Mouse (Mus musculus) spleen, adult 2 months (tissue): ENCODE data around the gene Hist1h1t. TPM values are rescaled to one million over a fixed set of nuclear protein-coding genes. Genes with fewer than 3 reads are reported as not detected.
"Not testable (repeated sequence)": the region's sequence is repeated elsewhere in the genome, so short reads cannot be mapped to it uniquely, and the experiment has no call there.

Experiments used
- DNase-seq, 2 experiments: peaks; one replicate each; pipeline versions ENCODE4 v3.0.0 to v3.0.0-alpha.2; 2012 to 2021; ENCODE audit warnings: low spot score in 2 of 2, low read depth in 1 of 2
- H3K27ac ChIP-seq: fragments of 200-500 bp; 2 replicates; pipeline ENCODE4 v1.5.1; 2012; ENCODE audit warnings: low read length, inconsistent platforms; ENCODE audit not compliant: insufficient read depth
- H3K27me3 ChIP-seq: fragments of 200-500 bp; 2 replicates; pipeline ENCODE4 v1.6.1; 2012; ENCODE audit warnings: mild to moderate bottlenecking, moderate library complexity, low read length, inconsistent platforms; ENCODE audit not compliant: control insufficient read depth, insufficient read depth
- H3K36me3 ChIP-seq: fragments of 200-500 bp; 2 replicates; pipeline ENCODE4 v1.6.1; 2012; ENCODE audit warnings: mild to moderate bottlenecking, low read length, inconsistent platforms; ENCODE audit not compliant: control insufficient read depth, insufficient read depth
- H3K4me1 ChIP-seq: fragments of 200-500 bp; 2 replicates; pipeline ENCODE4 v1.6.1; 2011; ENCODE audit warnings: inconsistent platforms; ENCODE audit not compliant: control insufficient read depth, insufficient read depth, insufficient read length
- H3K4me3 ChIP-seq: fragments of 200-500 bp; 2 replicates; pipeline ENCODE4 v1.5.1; 2011; ENCODE audit warnings: mild to moderate bottlenecking, inconsistent platforms; ENCODE audit not compliant: insufficient read depth, insufficient read length; ENCODE audit errors: extremely low read depth
- CTCF ChIP-seq: fragments of 200-500 bp; IDR thresholded peaks from 2 replicates; pipeline ENCODE4 v1.5.1; 2011; ENCODE audit warnings: mild to moderate bottlenecking, inconsistent platforms; ENCODE audit not compliant: insufficient read depth, insufficient read length, insufficient replicate concordance; ENCODE audit errors: extremely low read depth
- POLR2A ChIP-seq: fragments of 200-500 bp; IDR thresholded peaks from 2 replicates; pipeline ENCODE4 v1.6.1; 2011; ENCODE audit warnings: low read depth, low read length, inconsistent platforms
- WGBS: fragments of 180-500 bp; shearing (Covaris S2); methylation state at CpG from one replicate; pipeline ENCODE4 v1.1.7; 2018; 5-methylcytosine and 5-hydroxymethylcytosine counted together
- polyA plus RNA-seq: library from polyadenylated mRNA; depleted of rRNA; stranded (reverse); fragments of >200 nt; gene quantifications from 2 replicates; pipeline ENCODE4 v1.2.3, GENCODE M21; 2012

Gene Hist1h1t
- polyA plus RNA-seq, 1 experiment: not detected

GRCm38 (mm10) chr13:23683755-23684281 lies 11.8 kb upstream of the Hist1h1t start, which contains the start of the genes Hist1h2ac and Hist1h2bc:
TSS of gene Hist1h2ac (minus strand) at chr13:23683948.
TSS of gene Hist1h2bc (plus strand) at chr13:23684199.
- Histone ChIP-seq H3K27me3 (no peaks in the 10 kb centered on the region), H3K36me3 (no peaks in the 10 kb centered on the region), H3K27ac (peak within 1 kb of the TSS; percentile 99), H3K4me3 (peak within 1 kb of the TSS; percentile 68), H3K4me1 (peaks cover 4% of the 10 kb centered on the region)
- DNase-seq: peak; percentile 65 to 98
- TF ChIP-seq POLR2A (peak; percentile 48; the same call in 1 of the 2 replicates), CTCF (no peak)
- WGBS: under 1% methylated on average over 32 of the region's 32 CpGs

- Histone ChIP-seq H3K27ac (peak overlapping the region; percentile 96), H3K4me3 (peak overlapping the region; percentile 54)
- DNase-seq: peak; percentile 39 to 84
- H3K27me3 ChIP-seq, H3K4me1 ChIP-seq, H3K36me3 ChIP-seq: not testable (repeated sequence)
- WGBS: under 1% methylated on average over 18 of the region's 37 CpGs
Observed at GRCm38 (mm10) chr13:23684295-23684945, 11.2 kb upstream of the Hist1h1t start.

- peak in 1 of 2 experiments; percentile 49 for DNase-seq
- H3K4me1 ChIP-seq: peaks cover 4% of the 10 kb centered on the region
Observed at GRCm38 (mm10) chr13:23685121-23685861, 10.3 kb upstream of the Hist1h1t start.

GRCm38 (mm10) chr13:23685966-23686365 lies 9.6 kb upstream of the Hist1h1t start:
- Histone ChIP-seq H3K36me3 (no peaks in the 10 kb centered on the region), H3K4me1 (peaks cover 4% of the 10 kb centered on the region), H3K4me3 (peak overlapping the region; percentile 54), H3K27ac (peak overlapping the region; percentile 86), H3K27me3 (no peaks in the 10 kb centered on the region)
- no peak for TF ChIP-seq POLR2A
- TF ChIP-seq CTCF: no peak
- 34% methylated on average over 4 of the region's 4 CpGs for WGBS
- no peak for DNase-seq

More at GRCm38 (mm10) chr13:23685121-23685861, 10.3 kb upstream of the Hist1h1t start:
- 2% methylated on average over 15 of the region's 15 CpGs for WGBS
- Histone ChIP-seq H3K4me3 (peak overlapping the region; percentile 54), H3K27me3 (no peaks in the 10 kb centered on the region), H3K27ac (peak overlapping the region; percentile 86), H3K36me3 (no peaks in the 10 kb centered on the region)
- TF ChIP-seq CTCF: no peak
- TF ChIP-seq POLR2A: no peak; the same call in 1 of the 2 replicates

GRCm38 (mm10) chr13:23687181-23687580 lies 8.4 kb upstream of the Hist1h1t start:
- H3K27me3 ChIP-seq: no peaks in the 10 kb centered on the region
- no peak for DNase-seq
- peaks cover 4% of the 10 kb centered on the region for H3K4me1 ChIP-seq
- 89% methylated on average over 4 of the region's 4 CpGs for WGBS
- H3K4me3 ChIP-seq: no peak overlapping the region
- no peak for TF ChIP-seq CTCF
- no peak for TF ChIP-seq POLR2A
- H3K36me3 ChIP-seq: no peaks in the 10 kb centered on the region
- H3K27ac ChIP-seq: no peak overlapping the region

- no peak overlapping the region for H3K4me3 ChIP-seq
- no peak for DNase-seq
- 94% methylated on average over 7 of the region's 7 CpGs for WGBS
- no peak overlapping the region for H3K27ac ChIP-seq
- no peaks in the 10 kb centered on the region for H3K36me3 ChIP-seq
- peaks cover 3% of the 10 kb centered on the region for H3K4me1 ChIP-seq
- H3K27me3 ChIP-seq: no peaks in the 10 kb centered on the region
- TF ChIP-seq CTCF: no peak
- no peak for TF ChIP-seq POLR2A
Observed at GRCm38 (mm10) chr13:23687907-23688306, 7.7 kb upstream of the Hist1h1t start.

- Histone ChIP-seq H3K36me3 (no peaks in the 10 kb centered on the region), H3K4me3 (no peak overlapping the region), H3K27ac (no peak overlapping the region), H3K27me3 (no peaks in the 10 kb centered on the region), H3K4me1 (peaks cover 2% of the 10 kb centered on the region; the same call in 1 of the 2 replicates)
- 81% methylated on average over 2 of the region's 2 CpGs for WGBS
- no peak for DNase-seq
- TF ChIP-seq POLR2A: no peak
- no peak for TF ChIP-seq CTCF
Observed at GRCm38 (mm10) chr13:23688956-23689355, 6.7 kb upstream of the Hist1h1t start.
